Mouse (Mus musculus) spleen, postnatal 4 days (tissue): ENCODE measurements around the gene Gtpbp2.

Experiments used
- DNase-seq, 2 experiments: peaks; one replicate each; pipeline ENCODE4 v3.0.0; 2022; ENCODE audit warnings: low spot score in 2 of 2

Gene Gtpbp2

DNA sequence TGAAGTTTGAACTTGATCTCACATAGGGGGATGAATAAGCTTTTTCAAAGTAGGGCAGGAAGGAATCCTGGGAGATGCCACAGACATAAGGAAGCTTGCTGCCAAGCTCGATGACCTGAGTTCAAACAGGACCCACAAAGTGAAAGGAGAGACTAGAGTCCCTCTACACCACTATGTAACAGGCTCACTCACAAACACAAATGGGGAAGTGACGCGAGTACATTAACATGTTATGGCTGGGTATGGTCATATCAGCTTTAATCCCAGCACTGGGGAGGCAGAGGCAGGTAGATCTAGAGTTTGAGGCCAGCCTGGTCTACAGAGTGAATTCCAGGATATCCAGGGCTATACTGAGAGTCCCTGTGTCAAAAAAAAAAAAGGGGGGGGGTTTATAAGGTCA is 6.5 kb upstream of the Gtpbp2 start:
- DNase-seq = no peak

GRCm38 (mm10) chr17:46156680-46157079 is 4.2 kb upstream of the Gtpbp2 start:
- peak; percentile 74 to 79 for DNase-seq

DNA sequence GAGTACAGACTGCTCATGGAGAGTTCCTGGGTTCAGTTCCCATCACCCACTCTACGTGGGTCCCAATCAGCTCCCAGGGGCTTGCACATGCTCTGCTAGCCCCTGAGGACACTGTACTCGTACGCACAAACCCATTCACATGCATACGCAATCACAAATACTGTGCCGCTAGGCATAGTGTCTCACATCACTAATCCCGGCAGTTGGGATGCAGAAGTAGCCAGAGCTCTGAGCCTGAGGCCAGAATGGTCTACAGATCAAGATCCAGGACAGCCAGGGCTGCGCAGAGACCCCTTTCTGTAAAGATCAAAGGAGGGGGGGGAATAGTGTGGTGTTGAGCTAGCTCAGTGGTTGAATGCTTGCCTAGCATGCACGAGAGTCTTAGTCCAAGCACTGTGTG is 3.7 kb upstream of the Gtpbp2 start:
- DNase-seq = peak in 1 of 2 experiments; percentile 62

DNA sequence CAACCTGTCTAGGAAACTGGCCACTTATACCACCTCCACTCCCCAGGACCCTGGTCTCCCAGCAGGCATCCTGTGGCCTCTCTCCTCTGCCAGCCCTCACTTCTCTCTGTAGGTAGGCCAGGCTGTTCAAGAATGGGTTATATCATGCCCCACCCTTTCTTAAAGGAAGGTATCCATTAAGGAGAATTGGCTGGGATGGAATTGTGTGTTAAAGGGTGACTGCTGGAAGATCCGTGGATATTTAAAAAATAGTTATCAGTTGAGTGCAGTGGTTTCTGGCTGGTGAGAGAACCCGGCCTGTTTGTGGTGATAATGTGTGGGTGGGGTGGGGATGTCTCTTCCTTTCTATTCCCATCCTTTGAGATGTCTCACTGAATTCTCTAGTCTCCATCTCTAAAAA is 1.6 kb upstream of the Gtpbp2 start:
- DNase-seq = peak; percentile 65 to 69

GRCm38 (mm10) chr17:46160090-46160662 is 656 bp upstream of the Gtpbp2 start:
- DNase-seq = peak; percentile 96 to 97

GRCm38 (mm10) chr17:46161179-46161578 is 347 bp downstream of the Gtpbp2 start:
- no peak for DNase-seq

- peak in 1 of 2 experiments; percentile 61 for DNase-seq
Observed at GRCm38 (mm10) chr17:46161710-46162109, 878 bp downstream of the Gtpbp2 start.

- no peak for DNase-seq
Observed at GRCm38 (mm10) chr17:46162551-46162950, 1.7 kb downstream of the Gtpbp2 start.

GRCm38 (mm10) chr17:46162951-46163421 is 2.2 kb downstream of the Gtpbp2 start:
- peak; percentile 49 to 73 for DNase-seq

GRCm38 (mm10) chr17:46164301-46164700 is 3.5 kb downstream of the Gtpbp2 start:
- peak in 1 of 2 experiments; percentile 62 for DNase-seq

GRCm38 (mm10) chr17:46164791-46165190 is 4.0 kb downstream of the Gtpbp2 start:
- no peak for DNase-seq

DNA sequence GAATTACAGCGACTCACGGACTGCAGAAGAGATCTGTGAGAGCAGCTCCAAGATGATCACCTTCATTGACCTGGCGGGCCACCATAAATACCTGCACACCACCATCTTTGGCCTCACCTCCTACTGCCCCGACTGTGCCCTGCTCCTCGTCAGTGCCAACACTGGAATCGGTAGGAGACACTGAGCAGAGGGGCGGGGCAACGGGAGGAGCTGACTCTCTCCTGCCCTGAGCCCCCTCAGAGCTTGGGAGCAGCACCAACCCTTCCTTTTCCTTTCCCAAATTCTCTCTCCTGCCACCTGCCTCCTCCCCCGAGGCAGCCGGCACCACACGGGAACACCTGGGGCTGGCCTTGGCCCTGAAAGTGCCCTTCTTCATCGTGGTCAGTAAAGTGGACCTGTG is 4.6 kb downstream of the Gtpbp2 start:
- DNase-seq = peak in 1 of 2 experiments; percentile 63

- no peak for DNase-seq
Observed at GRCm38 (mm10) chr17:46166270-46166669, 5.4 kb downstream of the Gtpbp2 start.

GRCm38 (mm10) chr17:46167014-46167413 is 6.2 kb downstream of the Gtpbp2 start:
- DNase-seq = peak in 1 of 2 experiments; percentile 62

GRCm38 (mm10) chr17:46168318-46168717 is 7.5 kb downstream of the Gtpbp2 start:
- peak in 1 of 2 experiments; percentile 60 for DNase-seq

GRCm38 (mm10) chr17:46168768-46169167 is 7.9 kb downstream of the Gtpbp2 start:
- peak in 1 of 2 experiments; percentile 60 for DNase-seq

DNA sequence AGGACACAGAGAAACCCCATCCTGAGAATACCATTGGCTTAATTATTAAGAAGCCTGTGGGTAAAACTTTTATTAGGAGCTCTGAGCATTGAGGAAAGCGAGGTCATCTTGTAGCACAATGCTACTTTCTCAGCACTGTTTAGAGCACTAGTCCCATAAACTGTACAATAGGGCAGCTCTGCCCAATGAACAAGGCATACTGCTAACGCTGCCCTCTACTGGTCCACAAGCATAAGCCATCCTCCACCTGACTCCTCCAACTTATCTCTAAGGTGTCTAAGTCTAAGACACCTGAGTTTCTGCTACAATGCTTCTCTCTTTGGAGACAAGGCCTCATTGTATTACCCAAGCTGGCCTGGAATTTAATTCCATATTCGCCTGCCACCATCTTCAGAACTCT is 9.7 kb downstream of the Gtpbp2 start:
- DNase-seq = peak; percentile 37 to 64

- DNase-seq = peak in 1 of 2 experiments; percentile 18
Observed at GRCm38 (mm10) chr17:46182273-46182672, 21.4 kb downstream of the Gtpbp2 start.

GRCm38 (mm10) chr17:46188829-46189228 is 28.0 kb downstream of the Gtpbp2 start:
- DNase-seq = no peak

GRCm38 (mm10) chr17:46201151-46201550 is 40.3 kb downstream of the Gtpbp2 start:
- DNase-seq = peak in 1 of 2 experiments; percentile 29

- peak; percentile 95 to 98 for DNase-seq
Observed at GRCm38 (mm10) chr17:46202421-46203071, 41.7 kb downstream of the Gtpbp2 start, which contains the start of the genes Polh and Xpo5. Gene Polh (minus strand): TSS chr17:46202645. Gene Xpo5 (plus strand): TSS chr17:46202782.

DNA sequence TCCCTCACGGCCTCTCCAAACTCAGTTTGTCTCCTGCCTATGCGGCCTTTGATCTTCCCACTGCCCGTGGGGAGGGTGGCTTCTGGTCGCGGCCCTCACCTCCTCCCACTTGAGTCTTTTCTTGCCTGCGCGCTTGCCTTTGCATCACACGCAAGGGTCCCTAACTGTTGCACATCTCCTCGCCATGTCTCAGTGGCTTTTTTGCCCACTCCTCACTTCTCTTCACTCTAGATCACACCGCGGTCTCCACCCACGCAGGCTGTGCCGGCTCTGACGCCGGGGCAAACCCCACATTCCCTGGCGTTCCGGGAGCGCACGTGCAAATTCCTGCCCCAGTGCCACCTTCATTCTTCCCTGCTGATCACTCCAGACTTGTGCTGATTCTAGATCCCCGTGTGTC is 42.2 kb downstream of the Gtpbp2 start:
- no peak for DNase-seq

GRCm38 (mm10) chr17:46206676-46207075 is 45.8 kb downstream of the Gtpbp2 start:
- no peak for DNase-seq
